Mouse (Mus musculus): ENCODE results near the gene Hid1. TPM values are rescaled to one million over a fixed set of nuclear protein-coding genes. Genes with fewer than 3 reads are reported as not detected.

Hid1 gene
- polyA plus RNA-seq, 1 experiment from 2014 or later: 1.1 TPM

DNA sequence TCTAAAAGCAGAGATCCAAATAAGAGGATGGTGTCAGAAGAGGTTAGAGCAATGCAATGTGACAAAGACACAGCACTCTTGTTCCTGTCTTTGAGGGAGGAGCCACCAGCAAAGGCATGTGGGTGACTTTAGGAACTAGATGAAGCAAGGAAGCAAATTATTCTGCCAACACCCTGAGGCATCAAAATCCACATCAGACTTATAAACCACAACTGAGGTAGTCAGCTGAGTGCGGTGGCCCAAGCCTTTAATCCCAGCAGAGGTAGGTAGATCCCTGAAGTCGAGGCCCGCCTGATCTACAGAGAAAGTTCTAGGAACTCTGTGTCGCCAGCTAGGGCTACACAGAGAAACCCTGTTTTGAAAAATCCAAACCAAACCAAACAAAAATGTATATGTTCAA lies 9.7 kb upstream of the Hid1 start:
- Histone ChIP-seq H3K4me1 (ENCODE audit: insufficient read depth) (peaks cover 5% of the 10 kb centered on the region), H3K36me3 (replicated peaks; ENCODE audit: insufficient read depth, low read length) (no peaks in the 10 kb centered on the region), H3K9ac (replicated peaks) (no peak overlapping the region), H3K27ac (ENCODE audit: low read depth) (no peak overlapping the region), H3K4me3 (ENCODE audit: low read depth, low read length) (no peak overlapping the region), H3K4me2 (ENCODE audit: low read depth, low read length) (no peak overlapping the region), H3K27me3 (ENCODE audit: insufficient read depth, low read length) (peaks cover 51% of the 10 kb centered on the region), H3K9me3 (ENCODE audit: low read length) (no peaks in the 10 kb centered on the region)
- 79% methylated on average over 4 of the region's 4 CpGs for WGBS (ENCODE audit: insufficient replicate concordance)
- no peak for DNase-seq
- ATAC-seq: no peak
- TF ChIP-seq CTCF (IDR thresholded peaks at IDR 0.05; ENCODE audit: low read depth): no peak
- no peak for TF ChIP-seq EP300 (IDR thresholded peaks at IDR 0.05; ENCODE audit: low read depth)

DNA sequence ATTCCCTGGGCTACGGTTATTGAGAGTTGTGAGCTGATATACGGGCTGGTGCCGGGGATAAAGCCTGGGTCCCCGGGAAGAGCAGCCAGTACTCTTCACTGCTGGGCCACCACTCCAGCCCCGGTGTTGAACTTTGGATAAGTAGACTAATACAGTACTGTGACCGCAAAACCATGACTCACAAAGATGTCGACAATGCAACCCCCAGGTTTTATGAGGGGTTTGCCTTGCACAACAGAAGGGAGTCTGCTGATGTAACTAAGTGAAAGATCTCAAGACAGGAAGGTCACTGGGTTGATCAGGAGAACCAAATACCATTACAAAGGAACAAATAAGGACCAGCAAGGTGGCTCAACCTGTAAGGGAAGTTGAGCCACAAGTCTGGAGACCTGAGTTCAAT lies 9.2 kb upstream of the Hid1 start:
- WGBS (ENCODE audit: insufficient replicate concordance): 56% methylated on average over 7 of the region's 7 CpGs
- ATAC-seq (no peak), DNase-seq (no peak)
- TF ChIP-seq EP300 (IDR thresholded peaks at IDR 0.05; ENCODE audit: low read depth) (no peak), CTCF (IDR thresholded peaks at IDR 0.05; ENCODE audit: low read depth) (no peak)
- no peaks in the 10 kb centered on the region for H3K9me3 ChIP-seq (ENCODE audit: low read length)
- H3K36me3 ChIP-seq (replicated peaks; ENCODE audit: insufficient read depth, low read length): no peaks in the 10 kb centered on the region
- H3K4me3 ChIP-seq (ENCODE audit: low read depth, low read length): no peak overlapping the region
- peaks cover 46% of the 10 kb centered on the region for H3K27me3 ChIP-seq (ENCODE audit: insufficient read depth, low read length)
- no peak overlapping the region for H3K27ac ChIP-seq (ENCODE audit: low read depth)
- peaks cover 5% of the 10 kb centered on the region for H3K4me1 ChIP-seq (ENCODE audit: insufficient read depth)
- H3K4me2 ChIP-seq (ENCODE audit: low read depth, low read length): no peak overlapping the region
- H3K9ac ChIP-seq (replicated peaks): no peak overlapping the region

DNA sequence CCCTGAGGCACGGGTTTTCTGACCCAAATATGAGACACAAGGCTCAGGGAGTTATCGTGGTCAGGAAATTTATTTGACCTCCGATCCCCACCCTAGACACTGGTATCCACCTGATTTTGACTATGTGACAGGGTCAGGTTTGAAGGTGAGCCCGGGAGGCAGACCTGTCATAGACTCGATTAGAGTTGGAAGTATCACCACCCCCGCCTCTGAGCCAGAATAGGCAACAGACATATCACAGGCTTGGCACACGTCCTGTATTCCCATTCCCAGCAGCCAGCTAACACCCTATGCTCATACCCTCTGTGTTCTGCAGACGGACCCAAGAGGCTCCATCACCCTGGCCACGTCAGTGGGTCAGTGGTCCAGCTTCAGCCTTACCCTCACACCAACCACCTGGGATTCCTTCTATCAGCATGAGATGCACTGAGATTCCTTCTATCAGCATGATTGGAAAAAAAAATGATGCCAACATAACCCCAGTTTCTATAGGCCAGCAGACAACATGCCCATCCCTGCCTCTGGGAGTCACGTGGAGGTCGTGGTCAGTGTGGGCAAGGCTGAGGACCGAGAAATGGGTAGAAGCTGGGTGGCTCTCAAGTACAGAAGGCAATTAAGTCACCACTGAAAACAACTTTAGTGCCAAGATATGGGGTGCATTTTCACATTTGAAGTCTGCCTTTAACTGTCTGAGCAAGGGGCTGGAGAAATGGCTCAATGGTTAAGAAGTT lies 7.3 kb upstream of the Hid1 start:
- Histone ChIP-seq H3K9me3 (ENCODE audit: low read length) (no peaks in the 10 kb centered on the region), H3K27me3 (ENCODE audit: insufficient read depth, low read length) (peaks cover 38% of the 10 kb centered on the region), H3K36me3 (replicated peaks; ENCODE audit: insufficient read depth, low read length) (no peaks in the 10 kb centered on the region), H3K4me2 (ENCODE audit: low read depth, low read length) (peak overlapping the region; percentile 62; the same call in 1 of the 2 replicates), H3K4me1 (ENCODE audit: insufficient read depth) (peaks cover 5% of the 10 kb centered on the region), H3K27ac (ENCODE audit: low read depth) (no peak overlapping the region), H3K4me3 (ENCODE audit: low read depth, low read length) (0 out of 2 replicates have a peak overlapping the region, but pooled peaks have one; percentile 17), H3K9ac (replicated peaks) (no peak overlapping the region)
- ATAC-seq: no peak
- DNase-seq: no peak
- WGBS (ENCODE audit: insufficient replicate concordance): 57% methylated on average over 12 of the region's 12 CpGs
- no peak for TF ChIP-seq CTCF (IDR thresholded peaks at IDR 0.05; ENCODE audit: low read depth)
- TF ChIP-seq EP300 (IDR thresholded peaks at IDR 0.05; ENCODE audit: low read depth): no peak

DNA sequence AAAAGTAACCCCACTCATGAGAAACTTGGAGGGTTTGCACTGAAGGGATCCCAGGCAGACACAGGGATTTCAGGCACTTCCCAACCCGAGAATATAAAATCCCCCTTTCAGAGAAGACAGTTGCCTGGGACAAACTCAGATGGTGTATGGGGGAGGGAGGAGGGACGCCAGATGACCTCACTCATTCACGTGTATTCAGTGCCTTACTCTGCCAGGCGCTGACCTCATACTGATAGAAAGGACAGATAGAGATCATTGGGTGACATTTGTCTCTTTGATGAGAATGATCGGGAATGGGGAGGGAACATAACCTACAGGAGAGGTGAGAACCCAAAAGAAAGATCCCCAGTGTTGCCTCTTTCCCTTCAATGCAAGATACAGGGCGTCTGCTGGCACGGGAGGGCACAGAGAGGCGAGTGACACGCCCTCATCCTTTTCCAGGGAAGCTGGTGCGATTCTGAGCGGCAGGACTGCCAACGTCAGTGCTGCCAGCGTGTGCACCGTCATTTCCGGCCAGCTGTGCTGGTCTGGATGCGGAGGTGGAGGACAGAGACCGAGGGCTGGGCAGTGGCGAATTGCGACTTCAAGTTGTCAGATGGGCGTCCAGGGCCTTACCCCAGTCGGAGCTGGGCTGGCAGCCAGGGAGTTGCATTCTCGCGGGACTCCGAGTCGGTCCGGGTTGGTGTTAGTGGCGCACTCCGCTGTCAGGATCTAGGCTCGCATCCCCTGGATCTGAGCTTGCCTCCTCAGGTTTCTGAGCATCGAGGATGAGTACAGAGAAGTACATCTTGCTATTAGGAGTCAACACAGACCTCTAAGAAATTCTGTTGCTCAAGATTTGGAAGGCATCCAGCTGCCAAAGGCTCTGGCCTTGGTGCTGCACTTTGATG lies 6.5 kb upstream of the Hid1 start:
- no peaks in the 10 kb centered on the region for H3K36me3 ChIP-seq (replicated peaks; ENCODE audit: insufficient read depth, low read length)
- no peak overlapping the region for H3K27ac ChIP-seq (ENCODE audit: low read depth)
- H3K9me3 ChIP-seq (ENCODE audit: low read length): no peaks in the 10 kb centered on the region
- peaks cover 5% of the 10 kb centered on the region for H3K4me1 ChIP-seq (ENCODE audit: insufficient read depth)
- H3K9ac ChIP-seq (replicated peaks): no peak overlapping the region; the same call in 1 of the 2 replicates
- H3K27me3 ChIP-seq (ENCODE audit: insufficient read depth, low read length): peaks cover 38% of the 10 kb centered on the region
- DNase-seq (peak; percentile 57), ATAC-seq (peak; percentile 75)
- H3K4me2 ChIP-seq (ENCODE audit: low read depth, low read length): peak overlapping the region; percentile 62
- TF ChIP-seq EP300 (IDR thresholded peaks at IDR 0.05; ENCODE audit: low read depth): no peak
- TF ChIP-seq CTCF (IDR thresholded peaks at IDR 0.05; ENCODE audit: low read depth): no peak
- peak overlapping the region; percentile 17; the same call in 1 of the 2 replicates for H3K4me3 ChIP-seq (ENCODE audit: low read depth, low read length)
- WGBS (ENCODE audit: insufficient replicate concordance): 4% methylated on average over 30 of the region's 30 CpGs

DNA sequence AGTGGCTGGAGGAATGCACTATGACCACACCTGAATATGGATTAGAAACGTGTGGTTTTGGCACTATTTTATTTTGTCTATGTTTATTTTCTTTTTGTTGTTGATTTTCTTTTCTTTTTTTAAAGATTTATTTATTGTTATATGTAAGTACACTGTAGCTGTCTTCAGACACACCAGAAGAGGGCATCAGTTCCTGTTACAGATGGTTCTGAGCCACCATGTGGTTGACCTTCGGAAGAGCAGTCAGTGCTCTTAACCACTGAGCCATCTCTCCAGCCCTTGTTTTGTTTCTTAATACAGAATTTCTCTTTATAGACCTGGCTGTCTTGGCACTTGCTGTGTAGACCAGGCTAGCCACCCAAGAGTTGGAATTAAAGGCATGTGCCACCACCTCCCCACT lies 5.2 kb upstream of the Hid1 start:
- ATAC-seq: no peak
- H3K27ac ChIP-seq (ENCODE audit: low read depth): no peak overlapping the region
- 28% methylated on average over 2 of the region's 2 CpGs for WGBS (ENCODE audit: insufficient replicate concordance)
- peaks cover 46% of the 10 kb centered on the region for H3K27me3 ChIP-seq (ENCODE audit: insufficient read depth, low read length)
- no peak overlapping the region for H3K4me3 ChIP-seq (ENCODE audit: low read depth, low read length)
- TF ChIP-seq CTCF (IDR thresholded peaks at IDR 0.05; ENCODE audit: low read depth): no peak
- H3K9me3 ChIP-seq (ENCODE audit: low read length): no peaks in the 10 kb centered on the region
- no peak overlapping the region for H3K9ac ChIP-seq (replicated peaks)
- no peak overlapping the region for H3K4me2 ChIP-seq (ENCODE audit: low read depth, low read length)
- peaks cover 5% of the 10 kb centered on the region for H3K4me1 ChIP-seq (ENCODE audit: insufficient read depth)
- DNase-seq: no peak
- H3K36me3 ChIP-seq (replicated peaks; ENCODE audit: insufficient read depth, low read length): no peaks in the 10 kb centered on the region

DNA sequence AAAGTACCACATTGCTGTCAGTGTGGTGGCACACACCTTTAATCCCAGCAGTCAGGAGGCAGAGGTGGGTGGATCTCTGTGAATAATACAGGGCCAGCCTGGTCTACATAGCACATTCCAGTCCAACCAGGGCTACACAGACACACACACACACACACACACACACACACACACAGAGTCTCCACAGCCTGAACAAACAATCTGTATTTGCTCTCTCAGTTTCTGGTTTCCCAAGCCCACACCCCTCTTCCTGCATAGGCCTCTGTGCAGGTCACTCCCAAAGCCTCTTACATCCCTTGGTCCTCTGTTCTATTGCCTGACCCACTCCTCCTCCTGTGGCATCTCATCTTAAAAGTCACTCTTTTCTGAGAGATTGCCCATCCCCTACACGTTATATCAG lies 4.5 kb upstream of the Hid1 start:
- no peak overlapping the region for H3K4me2 ChIP-seq (ENCODE audit: low read depth, low read length)
- H3K9me3 ChIP-seq (ENCODE audit: low read length): no peaks in the 10 kb centered on the region
- no peak for TF ChIP-seq CTCF (IDR thresholded peaks at IDR 0.05; ENCODE audit: low read depth)
- no peak for TF ChIP-seq EP300 (IDR thresholded peaks at IDR 0.05; ENCODE audit: low read depth)
- DNase-seq (no peak), ATAC-seq (no peak)
- H3K27me3 ChIP-seq (ENCODE audit: insufficient read depth, low read length): peaks cover 51% of the 10 kb centered on the region
- H3K4me1 ChIP-seq (ENCODE audit: insufficient read depth): peaks cover 12% of the 10 kb centered on the region
- no peaks in the 10 kb centered on the region for H3K36me3 ChIP-seq (replicated peaks; ENCODE audit: insufficient read depth, low read length)
- H3K4me3 ChIP-seq (ENCODE audit: low read depth, low read length): no peak overlapping the region
- H3K27ac ChIP-seq (ENCODE audit: low read depth): no peak overlapping the region
- H3K9ac ChIP-seq (replicated peaks): no peak overlapping the region
- WGBS (ENCODE audit: insufficient replicate concordance): 71% methylated on average over 1 of the region's 1 CpGs

Measured in liver, postnatal 0 days (tissue).